Mouse (Mus musculus) CH12.LX (cell line): ENCODE measurements around the gene Rpl10-ps3. TPM values are rescaled to one million over a fixed set of nuclear protein-coding genes. Genes with fewer than 3 reads are reported as not detected.

Experiments used
- DNase-seq: peaks from one replicate; pipeline ENCODE4 v3.0.0-alpha.2; 2013; ENCODE audit errors: extremely low read depth
- H3K27ac ChIP-seq: 2 replicates; pipeline ENCODE4 v1.5.1; 2012; ENCODE audit warnings: low read depth, mild to moderate bottlenecking, control low read depth, moderate library complexity; ENCODE audit not compliant: insufficient read depth
- H3K27me3 ChIP-seq: replicated peaks from 2 replicates; pipeline ENCODE3; 2012; ENCODE audit warnings: inconsistent platforms
- H3K36me3 ChIP-seq, 2 experiments: replicated peaks in 1 of 2; 2 replicates each; pipeline versions ENCODE3 to v1.6.1; 2012; ENCODE audit warnings: inconsistent platforms in 1 of 2, low read length in 1 of 2, mild to moderate bottlenecking in 1 of 2, mixed read lengths in 1 of 2, moderate library complexity in 1 of 2; ENCODE audit not compliant: control insufficient read depth in 1 of 2, insufficient read depth in 1 of 2
- H3K4me1 ChIP-seq, 2 experiments: 2 replicates each; pipeline ENCODE4 v1.6.1; 2012; ENCODE audit warnings: inconsistent platforms in 1 of 2, moderate library complexity in 1 of 2; ENCODE audit not compliant: insufficient read depth in 2 of 2, control insufficient read depth in 1 of 2
- H3K4me2 ChIP-seq: 2 replicates; pipeline ENCODE4 v1.6.1; 2012; ENCODE audit warnings: low read depth, mild to moderate bottlenecking, control low read depth; ENCODE audit not compliant: poor library complexity, insufficient read depth, severe bottlenecking
- H3K4me3 ChIP-seq, 3 experiments: fragments of 150-350 bp in 1 of 3; sonication (generic) in 1 of 3; replicated peaks in 1 of 3; 2 replicates each; pipeline versions ENCODE3 to v1.5.1; 2011 to 2012; ENCODE audit warnings: low read depth in 2 of 3, low read length in 2 of 3, mild to moderate bottlenecking in 2 of 3, moderate library complexity in 2 of 3, control low read depth in 1 of 3, improper control_type of control experiment in 1 of 3, inconsistent platforms in 1 of 3, mixed read lengths in 1 of 3; ENCODE audit not compliant: poor library complexity in 1 of 3
- H3K79me2 ChIP-seq: replicated peaks from 2 replicates; pipeline ENCODE4 v1.6.1; 2012; ENCODE audit warnings: mild to moderate bottlenecking, moderate library complexity; ENCODE audit not compliant: control insufficient read depth, poor library complexity, insufficient read depth, severe bottlenecking; ENCODE audit errors: extremely low read depth
- H3K9ac ChIP-seq: 2 replicates; pipeline ENCODE4 v1.6.1; 2012; ENCODE audit warnings: low read depth, mild to moderate bottlenecking, control low read depth, moderate library complexity; ENCODE audit not compliant: insufficient read depth
- H3K9me3 ChIP-seq: replicated peaks from 2 replicates; pipeline ENCODE3; 2012; ENCODE audit warnings: low read length, inconsistent platforms, mixed read lengths
- BHLHE40 ChIP-seq: IDR thresholded peaks from 2 replicates; pipeline ENCODE4 v1.6.1; 2011; ENCODE audit warnings: mild to moderate bottlenecking, low read depth, low read length, improper control_type of control experiment
- CHD2 ChIP-seq: IDR thresholded peaks from 2 replicates; pipeline ENCODE4 v1.6.1; 2011; ENCODE audit warnings: low read length, improper control_type of control experiment
- CTCF ChIP-seq, 2 experiments: IDR thresholded peaks in 1 of 2; conservative IDR thresholded peaks in 1 of 2; 2 replicates each; pipeline ENCODE4 v1.5.1; 2011 to 2012; ENCODE audit warnings: low read depth in 2 of 2, low read length in 2 of 2, improper control_type of control experiment in 1 of 2, inconsistent platforms in 1 of 2, mild to moderate bottlenecking in 1 of 2, moderate library complexity in 1 of 2
- E2F4 ChIP-seq: IDR thresholded peaks from 2 replicates; pipeline ENCODE4 v1.6.1; 2011; ENCODE audit warnings: low read depth, low read length, improper control_type of control experiment; ENCODE audit not compliant: insufficient replicate concordance
- EP300 ChIP-seq: IDR thresholded peaks from 2 replicates; pipeline ENCODE4 v1.6.1; 2011; ENCODE audit warnings: low read length, improper control_type of control experiment
- ETS1 ChIP-seq: conservative IDR thresholded peaks from 2 replicates; pipeline ENCODE4 v1.6.1; 2012; ENCODE audit warnings: low read depth, mild to moderate bottlenecking, inconsistent platforms, low read length, improper control_type of control experiment, moderate library complexity
- GABPA ChIP-seq: IDR thresholded peaks from 2 replicates; pipeline ENCODE4 v1.6.1; 2012; ENCODE audit warnings: low read depth, low read length, improper control_type of control experiment, inconsistent platforms; ENCODE audit not compliant: insufficient replicate concordance
- IRF4 ChIP-seq: IDR thresholded peaks from 2 replicates; pipeline ENCODE4 v1.6.1; 2014; ENCODE audit warnings: low read depth, mild to moderate bottlenecking, inconsistent platforms, low read length, improper control_type of control experiment
- JUN ChIP-seq: IDR thresholded peaks from 2 replicates; pipeline ENCODE4 v1.6.1; 2011; ENCODE audit warnings: low read depth, mild to moderate bottlenecking, low read length, improper control_type of control experiment, moderate library complexity; ENCODE audit not compliant: insufficient read depth
- JUND ChIP-seq: conservative IDR thresholded peaks from 2 replicates; pipeline ENCODE4 v1.6.1; 2011; ENCODE audit warnings: low read depth, low read length, improper control_type of control experiment
- MAZ ChIP-seq: IDR thresholded peaks from 2 replicates; pipeline ENCODE4 v1.6.1; 2012; ENCODE audit warnings: low read depth, mild to moderate bottlenecking, inconsistent platforms, low read length, improper control_type of control experiment, moderate library complexity
- MYC ChIP-seq: IDR thresholded peaks from 2 replicates; pipeline ENCODE4 v1.6.1; 2011; ENCODE audit warnings: low read depth, mild to moderate bottlenecking, improper control_type of control experiment, low read length
- NELFE ChIP-seq: IDR thresholded peaks from 2 replicates; pipeline ENCODE4 v1.6.1; 2011; ENCODE audit warnings: low read depth, low read length, improper control_type of control experiment
- NRF1 ChIP-seq: IDR thresholded peaks from 2 replicates; pipeline ENCODE4 v1.6.1; 2014; ENCODE audit warnings: low read depth, mild to moderate bottlenecking, inconsistent platforms, low read length, improper control_type of control experiment, moderate library complexity
- POLR2A ChIP-seq: IDR thresholded peaks from 2 replicates; pipeline ENCODE4 v1.6.1; 2011; ENCODE audit warnings: low read depth, mild to moderate bottlenecking, improper control_type of control experiment, low read length
- POLR2AphosphoS2 ChIP-seq: IDR thresholded peaks from 2 replicates; pipeline ENCODE4 v1.6.1; 2011; ENCODE audit warnings: low read depth, low read length, improper control_type of control experiment
- RAD21 ChIP-seq: IDR thresholded peaks from 2 replicates; pipeline ENCODE4 v1.6.1; 2011; ENCODE audit warnings: low read depth, mild to moderate bottlenecking, low read length, improper control_type of control experiment, moderate library complexity
- SIN3A ChIP-seq: IDR thresholded peaks from 2 replicates; pipeline ENCODE4 v1.6.1; 2012; ENCODE audit warnings: low read length, improper control_type of control experiment, inconsistent platforms
- SMC3 ChIP-seq: IDR thresholded peaks from 2 replicates; pipeline ENCODE4 v1.6.1; 2011; ENCODE audit warnings: low read depth, low read length, improper control_type of control experiment
- USF1 ChIP-seq: IDR thresholded peaks from 2 replicates; pipeline ENCODE4 v1.6.1; 2014; ENCODE audit warnings: low read depth, mild to moderate bottlenecking, inconsistent platforms, low read length, improper control_type of control experiment
- USF2 ChIP-seq: conservative IDR thresholded peaks from 2 replicates; pipeline ENCODE4 v1.6.1; 2011; ENCODE audit warnings: low read depth, low read length, improper control_type of control experiment
- ZC3H11A ChIP-seq: IDR thresholded peaks from 2 replicates; pipeline ENCODE4 v1.6.1; 2012; ENCODE audit warnings: low read depth, mild to moderate bottlenecking, inconsistent platforms, low read length, improper control_type of control experiment
- ZNF384 ChIP-seq: IDR thresholded peaks from 2 replicates; pipeline ENCODE4 v1.6.1; 2012; ENCODE audit warnings: low read depth, low read length, improper control_type of control experiment, inconsistent platforms
- dilution Hi-C: fragments of 300-500 bp; cut with MboI; formaldehyde crosslinking; loops from 2 replicates; pipeline ENCODE4 v1.14.3; 2020; ENCODE audit warnings: low sequenced_read_pairs; ENCODE audit not compliant: extremely low pct_unique_long_range_greater_than_20kb, extremely low pct_ligation_motif_present
- in situ Hi-C: fragments of 300-500 bp; cut with MboI; formaldehyde crosslinking; loops from 3 replicates; pipeline ENCODE4 v1.14.3; 2019; ENCODE audit warnings: low sequenced_read_pairs, low pct_ligation_motif_present, low pct_unique_long_range_greater_than_20kb, mixed read lengths
- polyA plus RNA-seq: library from polyadenylated mRNA; unstranded; fragments of >175 nt; gene quantifications from 2 replicates; pipeline ENCODE4 v1.2.1, GENCODE M21; 2012; ENCODE audit warnings: low read depth; ENCODE audit not compliant: insufficient read length
- total RNA-seq, 2 experiments: library from RNA; depleted of rRNA; stranded (reverse); fragments of 300-350 nt in 1 of 2; fragments of >200 nt in 1 of 2; gene quantifications; 2 replicates each; pipeline ENCODE4 v1.2.3; 2012 to 2014

Rpl10-ps3 gene
- total and polyA plus RNA-seq, 3 experiments: 373 to 2,259 (median 1,294) TPM

DNA sequence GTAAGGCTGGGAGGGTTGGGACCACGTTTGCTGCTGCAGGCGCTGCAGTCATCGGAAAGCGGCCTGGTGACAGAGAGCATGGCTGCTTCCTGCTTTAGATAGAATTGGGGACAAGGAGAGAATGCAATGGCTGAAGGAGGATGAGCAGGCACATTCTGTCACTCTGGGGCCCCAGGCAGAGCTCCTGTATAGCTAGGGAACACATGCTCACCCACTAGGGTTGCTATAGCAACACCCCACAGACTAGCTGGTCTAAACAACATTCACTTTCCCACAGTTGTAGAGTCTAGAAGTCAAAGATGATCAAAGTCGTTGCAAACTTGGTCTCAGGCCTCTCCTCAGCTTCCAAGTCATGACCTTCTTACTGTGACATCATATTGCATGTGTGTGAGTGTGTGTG, 29.9 kb upstream of the Rpl10-ps3 start (continued):
- TF ChIP-seq BHLHE40: no peak

GRCm38 (mm10) chr9:50368551-50369297, 24.0 kb upstream of the Rpl10-ps3 start:
- Histone ChIP-seq H3K27me3 (no peaks in the 10 kb centered on the region), H3K27ac (no peak overlapping the region), H3K9ac (no peak overlapping the region), H3K79me2 (no peaks in the 10 kb centered on the region), H3K4me1 (no peaks in the 10 kb centered on the region), H3K4me3 (no peak overlapping the region), H3K36me3 (no peaks in the 10 kb centered on the region), H3K4me2 (no peak overlapping the region), H3K9me3 (no peaks in the 10 kb centered on the region)
- in situ Hi-C loops (no loop called here), dilution Hi-C loops (no loop called here)
- DNase-seq: no peak
- TF ChIP-seq CTCF (conservative IDR thresholded peaks at IDR 0.05 in 1 of 2, IDR thresholded peaks at IDR 0.05 in 1 of 2; ENCODE audit: low read depth in 2 of 2, low read length in 2 of 2): no peak
- no peak for TF ChIP-seq MYC
- TF ChIP-seq JUND: no peak
- no peak for TF ChIP-seq ZC3H11A
- no peak for TF ChIP-seq SMC3
- no peak for TF ChIP-seq MAZ
- no peak for TF ChIP-seq JUN
- no peak for TF ChIP-seq ETS1
- TF ChIP-seq USF2: no peak
- no peak for TF ChIP-seq CHD2
- no peak for TF ChIP-seq SIN3A
- no peak for TF ChIP-seq E2F4
- no peak for TF ChIP-seq NRF1
- TF ChIP-seq POLR2AphosphoS2: no peak
- TF ChIP-seq RAD21: no peak
- TF ChIP-seq, all 38 proteins: peak for 0

GRCm38 (mm10) chr9:50365059-50365780, 20.5 kb upstream of the Rpl10-ps3 start:
- Histone ChIP-seq H3K9ac (no peak overlapping the region), H3K4me1 (no peaks in the 10 kb centered on the region), H3K27me3 (no peaks in the 10 kb centered on the region), H3K4me3 (no peak overlapping the region), H3K79me2 (no peaks in the 10 kb centered on the region), H3K27ac (no peak overlapping the region), H3K9me3 (no peaks in the 10 kb centered on the region), H3K36me3 (no peaks in the 10 kb centered on the region), H3K4me2 (no peak overlapping the region)
- DNase-seq: no peak
- dilution Hi-C loops: no loop called here
- TF ChIP-seq IRF4 (no peak), NRF1 (no peak), ZC3H11A (no peak), JUND (no peak), E2F4 (no peak), MAZ (no peak), ZNF384 (no peak), EP300 (no peak), GABPA (no peak), NELFE (no peak), POLR2AphosphoS2 (no peak), POLR2A (no peak), USF1 (no peak), CHD2 (no peak)
- in situ Hi-C loops: no loop called here
